Mouse (Mus musculus): ENCODE results near the gene Mfsd9.

GRCm38 (mm10) chr1:40726051-40726450 lies 64.4 kb downstream of the Mfsd9 start:
- no peak for TF ChIP-seq CTCF (IDR thresholded peaks at IDR 0.05; ENCODE audit: extremely low read depth, insufficient read length, insufficient replicate concordance, low read depth, low read length)
- TF ChIP-seq POLR2A (IDR thresholded peaks at IDR 0.05; ENCODE audit: low read depth, low read length) = no peak
